Mouse (Mus musculus) liver, embryonic 11.5 days (tissue): ENCODE data around the gene Hectd2. TPM values are rescaled to one million over a fixed set of nuclear protein-coding genes. Genes with fewer than 3 reads are reported as not detected.
A peak's percentile ranks its signal among the peaks of the same experiment; 100 is the strongest.

ENCODE experiments used
- ATAC-seq: fragments of 200-750 bp; cut with Nextera tagmentation; replicated peaks from 2 replicates; pipeline ENCODE4 v1.8.0; 2017; ENCODE audit warnings: moderate number of reproducible peaks, mild to moderate bottlenecking, moderate TSS enrichment, moderate library complexity; ENCODE audit not compliant: low FRiP score
- DNase-seq: peaks from one replicate; pipeline ENCODE4 v3.0.0-alpha.2; 2017; ENCODE audit warnings: low spot score
- H3K27ac ChIP-seq: fragments of 300-500 bp; sonication (generic); 2 replicates; pipeline ENCODE4 v1.5.1; 2014; ENCODE audit warnings: mild to moderate bottlenecking, low read depth, low read length, control low read depth
- H3K27me3 ChIP-seq: fragments of 300-500 bp; sonication (generic); replicated peaks from 2 replicates; pipeline ENCODE4 v1.6.1; 2014; ENCODE audit warnings: low read length, mixed read lengths; ENCODE audit not compliant: control insufficient read depth, insufficient read depth
- H3K36me3 ChIP-seq: fragments of 300-500 bp; sonication (generic); 2 replicates; pipeline ENCODE4 v1.6.1; 2014; ENCODE audit warnings: mild to moderate bottlenecking, low read length, moderate library complexity, mixed read lengths; ENCODE audit not compliant: control insufficient read depth, insufficient read depth
- H3K4me1 ChIP-seq: fragments of 300-500 bp; sonication (generic); replicated peaks from 2 replicates; pipeline ENCODE4 v1.6.1; 2014; ENCODE audit warnings: low read length, mixed read lengths; ENCODE audit not compliant: control insufficient read depth, insufficient read depth
- H3K4me2 ChIP-seq: fragments of 300-500 bp; sonication (generic); 2 replicates; pipeline ENCODE4 v1.6.1; 2014; ENCODE audit warnings: mild to moderate bottlenecking, control low read depth, moderate library complexity
- H3K4me3 ChIP-seq: fragments of 300-500 bp; sonication (generic); 2 replicates; pipeline ENCODE4 v1.5.1; 2014; ENCODE audit warnings: low read depth, low read length, control low read depth
- H3K9ac ChIP-seq: fragments of 300-500 bp; sonication (generic); 2 replicates; pipeline ENCODE4 v1.6.1; 2014; ENCODE audit warnings: low read depth, low read length, control low read depth
- H3K9me3 ChIP-seq: fragments of 300-500 bp; sonication (generic); 2 replicates; pipeline ENCODE4 v1.6.1; 2016; ENCODE audit warnings: low read length, inconsistent platforms, mixed read lengths; ENCODE audit not compliant: control insufficient read depth
- WGBS: fragments of 180-500 bp; shearing (Covaris S2); extraction: QIAGEN DNeasy Blood & Tissue Kit; methylation state at CpG from one replicate; pipeline ENCODE4 v1.1.7; 2014; 5-methylcytosine and 5-hydroxymethylcytosine counted together
- polyA plus RNA-seq: library from polyadenylated mRNA; unstranded; fragments of >200 nt; fragmentation: Nextera tagmentation; extraction: Ambion mirVana; gene quantifications from 2 replicates; pipeline ENCODE4 v1.2.1, GENCODE M21; 2014

Gene Hectd2
- polyA plus RNA-seq, 1 experiment from 2014 or later: 1.3 TPM

DNA sequence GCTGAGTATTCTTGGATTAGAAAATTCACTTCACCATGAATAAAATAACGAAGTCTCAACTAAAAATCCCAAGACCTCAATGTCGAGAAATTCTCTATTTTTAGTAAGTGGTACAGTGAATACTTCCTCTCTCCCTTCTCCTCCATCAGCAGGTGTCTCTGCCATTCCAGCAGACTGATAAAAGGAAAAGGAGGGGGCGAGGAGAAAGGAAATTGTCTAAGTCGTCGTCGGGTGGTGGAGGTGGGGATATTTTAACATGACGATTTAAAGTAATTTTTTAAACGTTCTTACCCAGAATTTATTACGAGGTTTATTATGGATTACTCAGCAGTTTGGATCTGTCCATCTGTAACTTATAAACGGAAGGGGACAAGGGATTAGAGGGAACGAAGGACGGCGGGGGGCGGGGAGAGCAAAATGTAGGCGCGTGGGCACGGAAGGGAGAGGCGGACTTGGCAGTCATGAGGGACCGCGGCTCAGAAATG, 836 bp upstream of the Hectd2 start:
- Histone ChIP-seq H3K27ac (no peak overlapping the region), H3K36me3 (no peaks in the 10 kb centered on the region), H3K4me2 (peak overlapping the region; percentile 98), H3K27me3 (peaks cover 6% of the 10 kb centered on the region; the same call in 1 of the 2 replicates), H3K4me3 (peak overlapping the region; percentile 85), H3K4me1 (no peaks in the 10 kb centered on the region), H3K9ac (peak overlapping the region; percentile 76), H3K9me3 (no peaks in the 10 kb centered on the region)
- no peak for ATAC-seq
- no peak for DNase-seq
- WGBS: 3% methylated on average over 20 of the region's 20 CpGs

DNA sequence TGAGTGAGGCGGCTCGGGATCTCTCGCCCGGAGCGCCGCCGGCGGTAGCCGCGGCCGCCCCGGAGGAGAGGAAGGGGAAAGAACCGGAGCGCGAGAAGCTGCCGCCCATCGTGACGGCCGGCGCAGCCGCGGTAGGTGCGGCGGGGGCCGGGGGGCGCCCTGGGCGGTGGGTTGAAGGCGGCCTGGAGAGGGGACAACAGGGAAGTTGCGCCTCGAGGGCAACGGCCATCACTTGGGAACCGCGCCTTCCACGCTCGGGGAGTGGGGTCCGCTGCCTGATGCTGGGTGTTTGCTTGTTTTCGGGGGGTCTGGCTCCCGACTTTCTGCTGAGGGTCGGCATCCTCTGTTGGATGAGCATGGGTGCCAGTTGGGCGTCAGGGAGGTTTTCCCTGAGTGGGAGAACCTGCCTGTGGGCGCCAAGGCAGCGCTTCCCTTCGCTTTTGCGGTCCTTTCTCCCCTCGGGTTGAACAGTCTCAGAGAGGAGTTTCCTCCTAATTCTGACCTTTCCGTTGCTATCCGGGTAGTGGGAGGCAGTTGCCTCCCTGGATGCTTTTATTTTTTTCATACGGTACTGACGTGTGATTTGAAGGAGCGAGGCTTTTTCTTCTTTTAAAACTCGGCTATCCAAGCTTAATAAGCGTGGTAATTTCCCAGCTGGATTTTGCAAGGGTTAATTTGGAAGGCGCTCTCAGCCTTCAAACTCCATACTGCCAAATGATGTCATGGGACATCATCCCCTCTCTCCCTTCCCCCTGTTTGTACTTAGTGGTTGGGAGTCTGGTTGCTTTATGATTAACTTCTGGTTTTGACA, 551 bp downstream of the Hectd2 start:
- ATAC-seq: peak; percentile 63
- Histone ChIP-seq H3K36me3 (no peaks in the 10 kb centered on the region), H3K27me3 (peaks cover 6% of the 10 kb centered on the region; the same call in 1 of the 2 replicates), H3K27ac (no peak overlapping the region), H3K4me2 (peak overlapping the region; percentile 98), H3K9me3 (no peaks in the 10 kb centered on the region), H3K4me1 (no peaks in the 10 kb centered on the region), H3K4me3 (peak overlapping the region; percentile 85), H3K9ac (peak overlapping the region; percentile 76)
- under 1% methylated on average over 52 of the region's 53 CpGs for WGBS
- peak; percentile 70 for DNase-seq

DNA sequence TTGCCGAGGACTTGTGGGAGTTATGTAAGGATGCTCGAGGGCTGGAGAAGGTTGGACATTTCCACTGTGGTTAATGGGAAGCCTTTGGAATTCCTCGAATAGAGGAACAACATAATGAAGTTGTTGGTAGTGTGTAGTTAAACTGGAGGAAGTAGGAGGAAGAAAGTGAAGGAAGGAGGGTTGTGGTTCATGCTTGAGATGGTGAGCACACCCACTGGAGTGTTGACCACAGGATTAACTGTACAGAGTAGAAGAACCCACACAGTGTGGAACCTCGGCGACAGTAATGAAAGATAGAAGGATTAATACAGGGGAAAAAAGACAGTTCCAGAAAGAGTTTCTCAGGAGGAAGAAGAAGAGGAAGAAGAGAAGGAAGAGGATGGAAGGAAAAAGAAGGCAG, 4.9 kb downstream of the Hectd2 start:
- DNase-seq: no peak
- H3K4me1 ChIP-seq: no peaks in the 10 kb centered on the region
- no peak for ATAC-seq
- H3K4me2 ChIP-seq: no peak overlapping the region
- 54% methylated on average over 5 of the region's 5 CpGs for WGBS
- no peak overlapping the region for H3K9ac ChIP-seq
- H3K4me3 ChIP-seq: no peak overlapping the region
- H3K27me3 ChIP-seq: no peaks in the 10 kb centered on the region; the same call in 1 of the 2 replicates
- H3K27ac ChIP-seq: no peak overlapping the region
- no peaks in the 10 kb centered on the region for H3K36me3 ChIP-seq
- no peaks in the 10 kb centered on the region for H3K9me3 ChIP-seq

DNA sequence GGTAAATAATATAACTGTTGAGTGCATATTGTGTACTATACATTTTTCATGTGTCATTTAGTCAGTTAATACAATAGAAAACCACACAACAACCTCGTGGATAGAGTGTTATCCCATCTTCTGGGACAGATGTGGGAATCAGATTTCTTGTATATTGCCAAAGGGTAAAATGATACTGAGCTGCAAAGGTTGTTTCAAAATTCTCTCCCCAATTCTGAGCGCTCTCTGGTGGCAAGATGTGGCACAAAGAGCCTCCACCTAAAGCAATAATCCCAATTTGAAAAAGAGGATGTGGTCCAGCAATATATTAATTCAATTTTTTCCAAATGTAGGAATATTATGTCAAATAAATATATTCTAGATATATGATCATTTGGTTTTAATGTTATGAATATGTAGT, 5.7 kb downstream of the Hectd2 start:
- H3K4me1 ChIP-seq: no peaks in the 10 kb centered on the region
- no peaks in the 10 kb centered on the region; the same call in 1 of the 2 replicates for H3K27me3 ChIP-seq
- H3K36me3 ChIP-seq: no peaks in the 10 kb centered on the region
- no peak for DNase-seq
- H3K4me2 ChIP-seq: no peak overlapping the region
- 28% methylated on average over 2 of the region's 2 CpGs for WGBS
- no peak overlapping the region for H3K9ac ChIP-seq
- no peak overlapping the region for H3K27ac ChIP-seq
- no peaks in the 10 kb centered on the region for H3K9me3 ChIP-seq
- ATAC-seq: no peak
- no peak overlapping the region for H3K4me3 ChIP-seq

DNA sequence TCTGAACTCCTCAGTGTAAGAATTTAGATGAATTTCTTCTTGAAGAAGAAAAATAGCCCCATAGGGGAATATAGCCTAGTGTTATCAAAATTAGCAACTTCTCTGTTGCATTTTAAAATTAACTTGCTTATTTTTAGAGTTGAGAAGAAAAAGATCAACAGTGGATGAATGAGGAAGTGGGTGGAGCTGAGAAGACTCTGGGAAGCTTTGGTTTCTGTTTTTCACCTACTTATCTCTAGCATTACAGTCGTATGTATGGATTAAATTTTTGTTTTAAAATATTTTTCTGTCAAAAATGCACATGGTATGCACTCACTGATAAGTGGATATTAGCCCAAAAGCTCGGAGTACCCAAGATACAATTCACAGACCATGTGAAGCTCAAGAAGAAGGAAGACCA, 6.7 kb downstream of the Hectd2 start:
- ATAC-seq (no peak), DNase-seq (no peak)
- Histone ChIP-seq H3K4me1 (no peaks in the 10 kb centered on the region), H3K27me3 (no peaks in the 10 kb centered on the region), H3K9ac (no peak overlapping the region), H3K9me3 (no peaks in the 10 kb centered on the region), H3K4me2 (no peak overlapping the region), H3K36me3 (no peaks in the 10 kb centered on the region), H3K4me3 (no peak overlapping the region), H3K27ac (no peak overlapping the region)
- 33% methylated on average over 2 of the region's 2 CpGs for WGBS

DNA sequence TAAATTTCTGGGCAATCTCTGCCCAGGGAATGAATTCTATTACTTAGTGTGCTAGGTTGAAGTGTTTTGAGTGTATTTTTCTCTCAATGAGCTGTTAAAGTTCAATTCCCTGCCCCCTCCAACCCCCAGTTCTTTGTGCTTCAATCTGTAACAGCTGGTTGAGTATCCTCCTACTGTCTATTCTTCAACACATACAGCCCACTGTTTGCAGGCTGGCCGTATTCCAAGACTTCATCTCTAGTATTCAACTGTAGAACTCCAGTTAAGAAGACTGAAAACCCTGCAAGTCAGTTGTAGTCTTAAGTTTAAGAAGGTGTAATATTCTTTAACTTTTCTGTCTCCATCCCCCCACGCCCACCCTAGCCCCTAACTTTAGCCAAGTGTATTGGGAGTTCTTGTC, 10.0 kb downstream of the Hectd2 start:
- no peaks in the 10 kb centered on the region for H3K9me3 ChIP-seq
- no peaks in the 10 kb centered on the region for H3K27me3 ChIP-seq
- H3K9ac ChIP-seq: no peak overlapping the region
- no peaks in the 10 kb centered on the region for H3K4me1 ChIP-seq
- DNase-seq (no peak), ATAC-seq (no peak)
- H3K27ac ChIP-seq: no peak overlapping the region
- H3K4me2 ChIP-seq: no peak overlapping the region
- no peaks in the 10 kb centered on the region for H3K36me3 ChIP-seq
- WGBS: 64% methylated on average over 2 of the region's 2 CpGs
- H3K4me3 ChIP-seq: no peak overlapping the region

DNA sequence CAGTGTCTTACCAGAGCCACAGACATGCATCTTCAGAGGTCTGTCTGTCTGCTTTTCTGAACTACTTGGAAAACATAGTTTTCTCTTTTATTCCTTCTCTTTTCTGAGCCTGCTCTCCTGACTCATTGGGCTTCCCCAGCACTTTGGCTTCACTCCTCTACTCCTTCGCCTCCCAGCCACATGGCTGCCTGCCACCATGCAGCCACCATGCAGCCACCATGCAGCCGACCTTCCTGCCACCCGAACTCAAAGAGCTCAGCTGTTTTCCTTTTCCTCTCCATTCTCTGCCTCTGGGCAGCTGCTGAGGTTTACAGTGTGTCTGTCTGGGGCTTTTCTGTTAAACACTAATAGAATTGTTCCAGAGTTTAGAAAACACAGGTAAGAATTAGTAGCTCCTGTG, 19.5 kb downstream of the Hectd2 start:
- no peak for DNase-seq

DNA sequence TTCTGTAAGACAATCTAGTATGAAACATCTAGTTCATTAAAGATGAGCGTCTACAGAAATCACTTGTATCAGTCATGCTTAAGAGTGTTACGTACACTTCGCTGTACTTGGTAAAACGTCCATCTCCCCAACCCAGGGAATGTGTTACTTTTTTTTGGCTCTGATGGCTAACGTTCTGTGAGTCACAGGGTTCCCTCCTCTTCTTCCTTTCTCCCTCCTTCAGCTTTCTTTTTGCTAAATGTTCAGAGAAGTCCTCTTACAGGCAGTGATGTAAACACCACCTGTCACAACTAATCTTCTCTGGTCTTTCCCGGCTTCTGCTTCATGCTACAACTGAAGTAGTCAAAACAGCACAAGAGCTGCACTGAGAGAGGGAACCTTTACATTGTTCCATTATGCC, 20.7 kb downstream of the Hectd2 start:
- Histone ChIP-seq H3K4me1 (no peaks in the 10 kb centered on the region), H3K4me2 (no peak overlapping the region), H3K4me3 (no peak overlapping the region), H3K9ac (no peak overlapping the region), H3K27me3 (no peaks in the 10 kb centered on the region), H3K27ac (no peak overlapping the region), H3K9me3 (no peaks in the 10 kb centered on the region), H3K36me3 (no peaks in the 10 kb centered on the region)
- ATAC-seq (no peak), DNase-seq (no peak)
- 83% methylated on average over 6 of the region's 6 CpGs for WGBS

More for the DNA sequence above, 19.5 kb downstream of the Hectd2 start:
- Histone ChIP-seq H3K9ac (no peak overlapping the region), H3K4me1 (no peaks in the 10 kb centered on the region), H3K36me3 (no peaks in the 10 kb centered on the region), H3K4me2 (no peak overlapping the region), H3K27ac (no peak overlapping the region), H3K4me3 (no peak overlapping the region), H3K27me3 (no peaks in the 10 kb centered on the region), H3K9me3 (no peaks in the 10 kb centered on the region)
- no peak for ATAC-seq
- WGBS: 71% methylated on average over 3 of the region's 3 CpGs

DNA sequence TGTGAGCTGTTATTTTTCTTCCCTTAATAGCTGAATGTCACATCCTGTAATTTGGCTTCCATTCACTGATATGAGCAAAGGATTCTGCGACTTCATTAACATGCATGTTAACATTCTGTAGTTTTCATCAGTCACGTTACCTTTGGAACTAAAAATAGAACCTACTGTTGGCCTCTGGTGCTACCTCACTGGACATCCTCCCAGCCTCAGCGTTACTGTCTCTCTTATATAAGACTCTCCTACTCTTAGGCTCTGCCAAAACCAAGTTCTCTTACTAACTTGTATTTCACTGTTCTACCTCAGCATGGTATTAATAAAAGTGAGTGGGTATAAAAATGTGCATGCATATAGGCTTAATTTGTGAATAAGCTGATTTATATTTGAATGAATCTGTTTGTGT, 26.4 kb downstream of the Hectd2 start:
- no peaks in the 10 kb centered on the region for H3K36me3 ChIP-seq
- no peak overlapping the region for H3K4me3 ChIP-seq
- ATAC-seq (no peak), DNase-seq (no peak)
- no peak overlapping the region for H3K4me2 ChIP-seq
- 74% methylated on average over 3 of the region's 3 CpGs for WGBS
- H3K27me3 ChIP-seq: no peaks in the 10 kb centered on the region
- no peak overlapping the region for H3K27ac ChIP-seq
- H3K9me3 ChIP-seq: no peaks in the 10 kb centered on the region
- H3K9ac ChIP-seq: no peak overlapping the region
- no peaks in the 10 kb centered on the region for H3K4me1 ChIP-seq
